Mouse (Mus musculus) heart, embryonic 16.5 days (tissue): Measurements from ENCODE around the gene Kcne1l. TPM values are rescaled to one million over a fixed set of nuclear protein-coding genes. Genes with fewer than 3 reads are reported as not detected.

Experiments
- ATAC-seq: fragments of 200-750 bp; cut with Nextera tagmentation; replicated peaks from 2 replicates; pipeline ENCODE4 v1.8.0; 2017; ENCODE audit warnings: moderate number of reproducible peaks; ENCODE audit not compliant: insufficient read depth, low FRiP score; ENCODE audit errors: extremely low read depth
- H3K27ac ChIP-seq: fragments of 300-500 bp; sonication (generic); 2 replicates; pipeline ENCODE4 v1.5.1; 2014; ENCODE audit warnings: mild to moderate bottlenecking, low read length, control low read depth, moderate library complexity
- H3K27me3 ChIP-seq: fragments of 300-500 bp; sonication (generic); 2 replicates; pipeline ENCODE4 v1.6.1; 2014; ENCODE audit warnings: low read length, mixed read lengths; ENCODE audit not compliant: control insufficient read depth, insufficient read depth
- H3K36me3 ChIP-seq: fragments of 300-500 bp; sonication (generic); 2 replicates; pipeline ENCODE4 v1.6.1; 2014; ENCODE audit not compliant: control insufficient read depth, insufficient read depth
- H3K4me1 ChIP-seq: fragments of 300-500 bp; sonication (generic); 2 replicates; pipeline ENCODE4 v1.6.1; 2014; ENCODE audit warnings: low read length, mixed read lengths; ENCODE audit not compliant: control insufficient read depth, insufficient read depth
- H3K4me2 ChIP-seq: fragments of 300-500 bp; sonication (generic); 2 replicates; pipeline ENCODE4 v1.6.1; 2014; ENCODE audit warnings: low read depth, mild to moderate bottlenecking, control low read depth, low read length
- H3K4me3 ChIP-seq: fragments of 300-500 bp; sonication (generic); 2 replicates; pipeline ENCODE4 v1.5.1; 2014; ENCODE audit warnings: mild to moderate bottlenecking, control low read depth, low read length
- H3K9ac ChIP-seq: fragments of 300-500 bp; sonication (generic); 2 replicates; pipeline ENCODE4 v1.6.1; 2014; ENCODE audit warnings: low read length, control low read depth
- H3K9me3 ChIP-seq: fragments of 300-500 bp; sonication (generic); replicated peaks from 2 replicates; pipeline ENCODE4 v1.6.1; 2016; ENCODE audit warnings: low read length; ENCODE audit not compliant: control insufficient read depth
- WGBS: fragments of 180-500 bp; shearing (Covaris S2); extraction: QIAGEN DNeasy Blood & Tissue Kit; methylation state at CpG from one replicate; pipeline ENCODE4 v1.1.7; 2014; 5-methylcytosine and 5-hydroxymethylcytosine counted together
- polyA plus RNA-seq: library from polyadenylated mRNA; unstranded; fragments of >200 nt; fragmentation: Nextera tagmentation; extraction: Ambion mirVana; gene quantifications from 2 replicates; pipeline ENCODE4 v1.2.1, GENCODE M21; 2015

The Kcne1l gene
- polyA plus RNA-seq, 1 experiment from 2014 or later: 12.5 TPM

GRCm38 (mm10) chrX:142305010-142305868 is 855 bp downstream of the Kcne1l start:
- Histone ChIP-seq H3K4me2 (peak overlapping the region; percentile 68), H3K27me3 (peaks cover 7% of the 10 kb centered on the region; the same call in 1 of the 2 replicates), H3K9me3 (no peaks in the 10 kb centered on the region), H3K9ac (peak overlapping the region; percentile 34; the same call in 1 of the 2 replicates), H3K27ac (no peak overlapping the region), H3K4me1 (no peaks in the 10 kb centered on the region), H3K4me3 (peak overlapping the region; percentile 42), H3K36me3 (no peaks in the 10 kb centered on the region)
- WGBS: 39% methylated on average over 35 of the region's 35 CpGs
- ATAC-seq: no peak

GRCm38 (mm10) chrX:142304592-142304991 is 1.5 kb downstream of the Kcne1l start:
- Histone ChIP-seq H3K36me3 (no peaks in the 10 kb centered on the region), H3K4me1 (no peaks in the 10 kb centered on the region), H3K9ac (no peak overlapping the region), H3K4me3 (no peak overlapping the region), H3K27ac (no peak overlapping the region), H3K27me3 (peaks cover 7% of the 10 kb centered on the region; the same call in 1 of the 2 replicates), H3K9me3 (no peaks in the 10 kb centered on the region), H3K4me2 (no peak overlapping the region)
- no peak for ATAC-seq

- Histone ChIP-seq H3K4me1 (no peaks in the 10 kb centered on the region), H3K9me3 (no peaks in the 10 kb centered on the region), H3K27me3 (peaks cover 7% of the 10 kb centered on the region; the same call in 1 of the 2 replicates), H3K9ac (no peak overlapping the region), H3K27ac (no peak overlapping the region), H3K4me3 (no peak overlapping the region), H3K36me3 (no peaks in the 10 kb centered on the region), H3K4me2 (no peak overlapping the region)
- no peak for ATAC-seq
- WGBS: 29% methylated on average over 2 of the region's 2 CpGs
These were observed 2.6 kb downstream of the Kcne1l start for GRCm38 (mm10) chrX:142303456-142303855.

- 27% methylated on average over 5 of the region's 5 CpGs for WGBS
- Histone ChIP-seq H3K4me1 (no peaks in the 10 kb centered on the region; the same call in 1 of the 2 replicates), H3K27me3 (no peaks in the 10 kb centered on the region; the same call in 1 of the 2 replicates), H3K9me3 (no peaks in the 10 kb centered on the region), H3K4me3 (no peak overlapping the region), H3K4me2 (no peak overlapping the region), H3K27ac (no peak overlapping the region), H3K36me3 (no peaks in the 10 kb centered on the region), H3K9ac (no peak overlapping the region)
- no peak; the same call in 1 of the 2 replicates for ATAC-seq
These were observed 20.2 kb downstream of the Kcne1l start for GRCm38 (mm10) chrX:142285905-142286304.

GRCm38 (mm10) chrX:142276573-142276972 is 29.5 kb downstream of the Kcne1l start:
- no peaks in the 10 kb centered on the region for H3K9me3 ChIP-seq
- no peak for ATAC-seq
- H3K9ac ChIP-seq: no peak overlapping the region
- no peaks in the 10 kb centered on the region for H3K36me3 ChIP-seq
- WGBS: 31% methylated on average over 3 of the region's 3 CpGs
- H3K4me3 ChIP-seq: no peak overlapping the region
- H3K27ac ChIP-seq: no peak overlapping the region
- no peak overlapping the region for H3K4me2 ChIP-seq
- no peaks in the 10 kb centered on the region for H3K4me1 ChIP-seq
- no peaks in the 10 kb centered on the region for H3K27me3 ChIP-seq

- Histone ChIP-seq H3K9ac (no peak overlapping the region), H3K9me3 (no peaks in the 10 kb centered on the region), H3K4me1 (no peaks in the 10 kb centered on the region), H3K4me2 (no peak overlapping the region), H3K36me3 (no peaks in the 10 kb centered on the region), H3K4me3 (no peak overlapping the region), H3K27me3 (no peaks in the 10 kb centered on the region), H3K27ac (no peak overlapping the region)
- ATAC-seq: no peak
- WGBS: 57% methylated on average over 3 of the region's 3 CpGs
These were observed 30.1 kb downstream of the Kcne1l start for GRCm38 (mm10) chrX:142276031-142276430.

Other genes starting within 250 kb of the Kcne1l start
- not detected in 2 replicates for gene Gucy2f, start 109.4 kb downstream of the Kcne1l start, polyA plus RNA-seq
- 10.3 and 12.3 TPM in 2 replicates for gene Nxt2, start 79.5 kb downstream of the Kcne1l start, polyA plus RNA-seq
- gene Acsl4, start 84.2 kb upstream of the Kcne1l start, polyA plus RNA-seq: 13.5 and 13.6 TPM in 2 replicates